Mouse (Mus musculus): Measurements from ENCODE around the gene Zbbx.

DNA sequence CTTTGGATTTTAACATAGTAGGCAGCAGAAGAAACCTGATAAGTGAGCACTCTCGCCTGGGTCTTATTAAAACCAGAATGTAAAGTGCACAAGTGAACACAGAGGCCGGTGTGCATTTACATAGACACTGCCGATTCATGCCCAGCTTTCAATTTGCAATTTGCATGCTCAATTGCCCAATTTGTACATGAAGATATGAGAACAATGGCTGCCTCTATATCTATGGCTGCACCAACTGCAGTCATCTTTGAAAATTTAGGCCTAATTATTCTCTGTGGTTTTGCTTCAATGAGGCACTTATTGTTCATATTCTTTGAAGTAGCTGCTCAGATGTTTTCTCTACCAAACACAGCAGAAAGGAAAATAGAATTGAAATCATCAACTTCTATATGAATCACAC is 23.0 kb downstream of the Zbbx start:
- TF ChIP-seq GATA1 (IDR thresholded peaks at IDR 0.05; ENCODE audit: borderline replicate concordance, low read length), result no peak
- no peak for TF ChIP-seq FLI1 (IDR thresholded peaks at IDR 0.05; ENCODE audit: low read length)
